Mouse (Mus musculus) liver, postnatal 0 days (tissue): ENCODE measurements around the gene 1700030K09Rik. TPM values are rescaled to one million over a fixed set of nuclear protein-coding genes. Genes with fewer than 3 reads are reported as not detected.

Experiments
- ATAC-seq: fragments of 200-750 bp; cut with Nextera tagmentation; 2 replicates; pipeline ENCODE4 v1.8.0; 2017; ENCODE audit warnings: mild to moderate bottlenecking, moderate library complexity
- DNase-seq: peaks from one replicate; pipeline ENCODE4 v3.0.0-alpha.2; 2016
- H3K27ac ChIP-seq: fragments of 300-500 bp; sonication (generic); 2 replicates; pipeline ENCODE4 v1.5.1; 2014; ENCODE audit warnings: antibody characterized with exemption, moderate library complexity, mild to moderate bottlenecking, low read depth
- H3K27me3 ChIP-seq: fragments of 300-500 bp; sonication (generic); 2 replicates; pipeline ENCODE4 v1.6.1; 2014; ENCODE audit warnings: low read length, control low read depth, mixed read lengths; ENCODE audit not compliant: insufficient read depth
- H3K36me3 ChIP-seq: fragments of 300-500 bp; sonication (generic); replicated peaks from 2 replicates; pipeline ENCODE4 v1.6.1; 2014; ENCODE audit warnings: mild to moderate bottlenecking, control low read depth, low read length, moderate library complexity, mixed read lengths; ENCODE audit not compliant: insufficient read depth
- H3K4me1 ChIP-seq: fragments of 300-500 bp; sonication (generic); 2 replicates; pipeline ENCODE4 v1.6.1; 2014; ENCODE audit warnings: antibody characterized with exemption, mild to moderate bottlenecking, control low read depth; ENCODE audit not compliant: insufficient read depth
- H3K4me2 ChIP-seq: fragments of 300-500 bp; sonication (generic); 2 replicates; pipeline ENCODE4 v1.6.1; 2014; ENCODE audit warnings: low read depth, mild to moderate bottlenecking, low read length, moderate library complexity, mixed read lengths
- H3K4me3 ChIP-seq: fragments of 300-500 bp; sonication (generic); 2 replicates; pipeline ENCODE4 v1.5.1; 2014; ENCODE audit warnings: low read depth, low read length
- H3K9ac ChIP-seq: fragments of 300-500 bp; sonication (generic); replicated peaks from 2 replicates; pipeline ENCODE4 v1.6.1; 2014; ENCODE audit warnings: mild to moderate bottlenecking, moderate library complexity
- H3K9me3 ChIP-seq: fragments of 300-500 bp; sonication (generic); 2 replicates; pipeline ENCODE4 v1.6.1; 2016; ENCODE audit warnings: mild to moderate bottlenecking, control low read depth, low read length, mixed read lengths
- CTCF ChIP-seq: sonication (generic); IDR thresholded peaks from 2 replicates; pipeline ENCODE4 v1.5.1; 2016; ENCODE audit warnings: antibody characterized with exemption, low read depth
- EP300 ChIP-seq: IDR thresholded peaks from 2 replicates; pipeline ENCODE4 v1.6.1; 2016; ENCODE audit warnings: antibody characterized with exemption, low read depth, mild to moderate bottlenecking
- WGBS: fragments of 180-500 bp; shearing (Covaris S2); extraction: QIAGEN DNeasy Blood & Tissue Kit; methylation state at CpG from one replicate; pipeline ENCODE4 v1.1.7; 2014; ENCODE audit not compliant: insufficient replicate concordance; 5-methylcytosine and 5-hydroxymethylcytosine counted together
- polyA plus RNA-seq: library from polyadenylated mRNA; unstranded; fragments of >200 nt; fragmentation: Nextera tagmentation; extraction: Ambion mirVana; gene quantifications from 2 replicates; pipeline ENCODE4 v1.2.1, GENCODE M21; 2015

1700030K09Rik gene
- 2.1 and 2.2 TPM in 2 replicates for polyA plus RNA-seq

DNA sequence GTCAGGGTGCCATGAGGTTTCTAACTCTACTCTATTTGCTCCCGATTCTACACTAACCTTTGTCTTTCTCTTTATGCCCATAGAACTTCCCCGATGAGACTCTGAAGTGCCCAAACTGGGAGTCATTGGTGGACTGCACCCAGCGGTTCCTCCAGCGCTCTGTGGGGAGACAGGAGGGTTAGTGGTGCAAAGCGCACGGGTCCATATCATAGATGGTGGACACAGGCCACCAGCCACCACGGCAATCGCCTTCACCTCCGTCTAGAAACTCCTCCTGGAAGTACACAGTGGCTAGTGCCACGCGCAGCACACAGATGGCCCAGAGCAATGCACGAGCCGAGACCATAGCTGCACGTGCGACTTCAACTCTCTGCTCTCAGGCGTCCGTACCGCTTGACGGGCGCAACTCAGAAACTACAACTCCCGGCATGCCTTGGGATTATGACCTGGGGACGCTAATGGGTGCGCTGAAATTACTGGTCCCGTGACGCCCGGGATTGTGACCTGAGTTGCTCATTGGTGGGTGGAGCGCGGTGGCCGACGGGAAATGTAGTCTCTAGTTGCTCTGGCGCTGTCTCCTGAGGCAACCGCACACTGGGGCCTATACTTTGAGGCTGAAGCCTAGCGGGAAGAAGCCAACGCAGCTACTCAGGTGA, at the start of gene 1700030K09Rik, which contains the start of gene Calr3:
Gene 1700030K09Rik, plus strand, starts transcription at position 543 of the 656 bp plus-strand sequence.
Gene Calr3, minus strand, starts transcription at position 533 of the 656 bp plus-strand sequence.
- peak within 1 kb of the TSS; percentile 47 for H3K4me3 ChIP-seq
- H3K9me3 ChIP-seq: no peaks in the 10 kb centered on the region
- H3K27me3 ChIP-seq: no peaks in the 10 kb centered on the region
- TF ChIP-seq CTCF: no peak
- no peak for TF ChIP-seq EP300
- H3K36me3 ChIP-seq: no peaks in the 10 kb centered on the region
- DNase-seq (peak; percentile 98), ATAC-seq (peak; percentile 99)
- H3K4me1 ChIP-seq: peaks cover 10% of the 10 kb centered on the region; the same call in 1 of the 2 replicates
- H3K4me2 ChIP-seq: peak within 1 kb of the TSS; percentile 90
- H3K27ac ChIP-seq: peak within 1 kb of the TSS; percentile 64
- peak within 1 kb of the TSS; percentile 67 for H3K9ac ChIP-seq
- 5% methylated on average over 34 of the region's 34 CpGs for WGBS

DNA sequence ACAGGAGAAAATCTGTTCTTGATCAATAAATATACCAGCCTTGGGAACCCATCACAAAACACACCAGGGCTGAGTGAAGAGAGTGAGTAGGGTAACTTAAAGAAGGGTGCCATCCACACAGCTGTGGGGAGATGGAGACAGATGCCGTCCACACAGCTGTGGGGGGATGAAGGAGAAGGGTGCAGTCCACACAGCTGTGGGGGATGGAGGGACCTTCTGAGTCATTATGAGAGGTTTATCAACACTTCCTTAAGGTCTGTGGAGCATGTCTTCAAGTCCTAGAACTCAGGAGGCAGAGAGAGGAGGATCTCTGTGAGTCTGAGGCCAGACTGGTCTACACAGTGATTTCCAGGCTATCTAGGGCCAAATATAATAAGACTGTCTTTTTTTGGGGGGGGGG, 42.3 kb upstream of the 1700030K09Rik start:
- H3K4me2 ChIP-seq: no peak overlapping the region
- H3K27me3 ChIP-seq: no peaks in the 10 kb centered on the region
- H3K9ac ChIP-seq: no peak overlapping the region
- 79% methylated on average over 1 of the region's 1 CpGs for WGBS
- H3K9me3 ChIP-seq: no peaks in the 10 kb centered on the region
- H3K36me3 ChIP-seq: peaks cover 20% of the 10 kb centered on the region
- no peak overlapping the region for H3K4me3 ChIP-seq
- TF ChIP-seq CTCF (no peak), EP300 (no peak)
- ATAC-seq (no peak), DNase-seq (no peak)
- H3K27ac ChIP-seq: no peak overlapping the region
- peaks cover 15% of the 10 kb centered on the region for H3K4me1 ChIP-seq

DNA sequence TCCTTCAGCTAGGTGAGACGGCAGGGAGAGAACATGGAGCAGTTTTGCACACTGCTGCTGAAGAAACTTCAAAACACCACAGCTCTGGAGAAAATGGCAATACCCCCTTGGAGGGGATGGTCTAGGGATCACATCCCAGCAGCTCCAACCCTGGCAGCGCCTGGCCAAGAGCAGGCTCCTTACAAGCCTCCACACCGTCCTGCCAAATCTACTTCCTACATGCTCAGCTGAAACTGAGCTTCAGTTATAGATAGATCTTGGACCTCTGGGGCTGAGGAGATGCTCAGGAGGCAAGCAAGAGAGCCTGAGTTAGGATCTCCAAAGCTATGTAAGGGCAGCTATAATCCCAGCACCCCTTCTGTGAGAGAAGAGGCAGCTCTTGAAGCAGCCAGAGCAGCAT, 40.7 kb upstream of the 1700030K09Rik start:
- Histone ChIP-seq H3K9ac (no peak overlapping the region), H3K4me3 (no peak overlapping the region), H3K36me3 (peaks cover 9% of the 10 kb centered on the region), H3K27ac (no peak overlapping the region), H3K27me3 (no peaks in the 10 kb centered on the region), H3K9me3 (no peaks in the 10 kb centered on the region), H3K4me2 (no peak overlapping the region), H3K4me1 (peaks cover 20% of the 10 kb centered on the region)
- 88% methylated on average over 3 of the region's 3 CpGs for WGBS
- DNase-seq (no peak), ATAC-seq (no peak)
- TF ChIP-seq EP300 (no peak), CTCF (no peak)

DNA sequence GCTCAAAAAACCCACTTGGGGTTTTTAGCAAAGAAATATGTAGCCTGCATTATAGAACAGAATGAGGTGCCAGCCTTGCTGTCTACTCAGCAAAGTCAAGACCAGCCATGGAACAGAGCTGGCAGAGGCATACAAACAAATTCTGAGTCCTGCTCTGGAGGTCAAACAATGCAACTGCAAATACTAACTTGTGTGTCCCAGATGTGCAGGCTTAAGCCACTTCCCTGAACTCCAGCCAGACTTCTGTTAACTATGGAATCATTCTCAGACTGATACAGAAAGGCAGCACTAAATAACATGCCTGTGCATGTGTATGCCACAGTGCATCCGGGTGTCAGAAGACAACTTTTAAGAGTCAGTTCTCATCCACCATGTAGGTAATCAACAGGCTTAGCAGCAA, 35.8 kb upstream of the 1700030K09Rik start:
- WGBS: 89% methylated on average over 1 of the region's 1 CpGs
- Histone ChIP-seq H3K9me3 (no peaks in the 10 kb centered on the region), H3K4me1 (peaks cover 45% of the 10 kb centered on the region), H3K4me2 (no peak overlapping the region), H3K9ac (no peak overlapping the region), H3K27me3 (no peaks in the 10 kb centered on the region), H3K27ac (no peak overlapping the region), H3K4me3 (no peak overlapping the region), H3K36me3 (0 out of 2 replicates have a peak, but pooled peaks cover 6% of the 10 kb centered on the region)
- TF ChIP-seq EP300: no peak
- TF ChIP-seq CTCF: no peak
- DNase-seq: no peak
- no peak for ATAC-seq

DNA sequence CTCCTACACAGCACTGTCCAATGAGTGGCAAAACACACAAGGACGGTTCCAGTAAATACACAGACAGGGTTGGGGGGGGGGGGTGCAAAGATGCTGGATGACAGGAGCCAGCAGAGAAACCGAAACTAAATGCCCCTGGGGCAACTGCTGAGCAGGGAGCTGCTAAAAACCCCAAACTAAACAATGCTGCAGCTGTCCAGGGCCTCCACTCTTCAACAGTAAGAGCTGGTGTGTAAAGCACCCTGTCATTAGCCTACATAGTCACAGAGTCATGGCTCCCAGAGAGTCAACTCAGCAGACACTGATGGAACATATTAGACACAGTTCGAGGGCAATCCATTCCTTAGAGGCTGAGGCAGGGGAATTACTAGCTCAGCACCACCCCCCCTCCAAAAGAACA, 34.2 kb upstream of the 1700030K09Rik start:
- ATAC-seq: no peak
- TF ChIP-seq CTCF: no peak
- no peak for TF ChIP-seq EP300
- Histone ChIP-seq H3K9me3 (no peaks in the 10 kb centered on the region), H3K4me3 (no peak overlapping the region), H3K4me2 (peak overlapping the region; percentile 13), H3K4me1 (peaks cover 60% of the 10 kb centered on the region), H3K27me3 (no peaks in the 10 kb centered on the region), H3K27ac (peak overlapping the region; percentile 29; the same call in 1 of the 2 replicates), H3K9ac (no peak overlapping the region), H3K36me3 (0 out of 2 replicates have a peak, but pooled peaks cover 6% of the 10 kb centered on the region)
- peak; percentile 45 for DNase-seq
- WGBS: 50% methylated on average over 3 of the region's 3 CpGs

DNA sequence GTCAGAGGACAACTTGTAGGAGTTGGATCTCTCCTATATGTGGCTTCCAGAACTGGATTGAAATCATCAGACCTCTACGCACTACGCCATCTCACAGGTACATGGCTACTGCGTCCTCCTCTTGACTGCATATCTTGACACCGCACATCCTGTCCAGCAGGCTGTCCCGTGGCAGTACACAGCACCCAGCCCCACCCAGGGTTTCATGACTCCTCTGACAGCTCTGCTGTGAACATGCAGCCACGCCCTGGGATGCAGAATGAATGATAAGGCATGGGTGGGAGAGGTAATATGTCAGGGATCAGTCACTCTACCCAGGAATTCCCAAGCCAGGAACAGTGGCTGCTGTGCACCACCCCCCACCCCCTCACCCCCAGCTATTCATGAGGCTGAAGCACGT, 29.8 kb upstream of the 1700030K09Rik start:
- TF ChIP-seq EP300 (peak; percentile 74; the same call in 1 of the 2 replicates), CTCF (peak; percentile 57)
- H3K4me1 ChIP-seq: peaks cover 88% of the 10 kb centered on the region
- ATAC-seq: peak; percentile 97
- peak overlapping the region; percentile 30 for H3K4me3 ChIP-seq
- H3K36me3 ChIP-seq: 0 out of 2 replicates have a peak, but pooled peaks cover 6% of the 10 kb centered on the region
- WGBS: 60% methylated on average over 7 of the region's 7 CpGs
- peak; percentile 78 for DNase-seq
- H3K9ac ChIP-seq: peak overlapping the region; percentile 57
- peak overlapping the region; percentile 93 for H3K27ac ChIP-seq
- peak overlapping the region; percentile 65 for H3K4me2 ChIP-seq
- H3K27me3 ChIP-seq: no peaks in the 10 kb centered on the region
- no peaks in the 10 kb centered on the region for H3K9me3 ChIP-seq
